Mouse (Mus musculus) right cerebral cortex, adult 18-20 months (tissue): ENCODE measurements around the gene Hoxb8.

Experiments used
- DNase-seq: peaks from one replicate; pipeline ENCODE4 v3.0.0; 2022; ENCODE audit warnings: mixed read lengths

Hoxb8 gene

DNA sequence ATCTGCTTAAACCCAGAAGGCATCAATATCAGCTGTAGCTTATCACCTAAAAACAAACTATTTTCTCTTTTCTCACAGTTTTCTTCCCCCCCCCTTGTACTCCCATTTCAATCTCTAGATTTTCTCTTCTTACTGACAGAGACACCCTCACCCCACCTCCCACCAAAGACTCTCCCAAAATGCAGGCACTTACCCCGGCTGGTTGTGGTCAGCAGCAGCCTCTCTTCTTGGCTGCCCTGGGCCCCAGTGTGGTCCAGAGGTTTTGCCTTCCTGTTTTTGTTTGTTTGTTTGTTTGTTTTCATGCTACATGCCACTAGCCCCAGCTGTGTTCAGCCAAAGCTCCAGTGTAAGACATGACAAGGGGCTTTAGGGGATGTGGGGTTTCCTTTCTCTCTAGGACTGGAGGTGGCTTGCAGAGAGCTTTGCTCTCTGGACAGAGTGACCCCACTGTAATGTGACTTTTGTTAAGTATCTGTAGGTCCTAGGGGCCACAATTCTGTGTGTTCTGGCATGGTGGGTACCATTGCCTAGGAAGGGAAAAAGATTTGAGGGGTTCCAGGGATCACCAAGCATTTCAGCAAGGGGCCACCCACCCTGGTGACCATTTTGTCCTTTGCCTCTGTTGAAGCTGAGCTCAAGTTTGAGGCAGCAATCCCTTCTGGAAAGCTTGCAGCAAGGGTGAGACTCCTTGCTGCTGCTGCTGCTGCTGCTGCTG lies 13.5 kb upstream of the Hoxb8 start:
- DNase-seq = no peak

DNA sequence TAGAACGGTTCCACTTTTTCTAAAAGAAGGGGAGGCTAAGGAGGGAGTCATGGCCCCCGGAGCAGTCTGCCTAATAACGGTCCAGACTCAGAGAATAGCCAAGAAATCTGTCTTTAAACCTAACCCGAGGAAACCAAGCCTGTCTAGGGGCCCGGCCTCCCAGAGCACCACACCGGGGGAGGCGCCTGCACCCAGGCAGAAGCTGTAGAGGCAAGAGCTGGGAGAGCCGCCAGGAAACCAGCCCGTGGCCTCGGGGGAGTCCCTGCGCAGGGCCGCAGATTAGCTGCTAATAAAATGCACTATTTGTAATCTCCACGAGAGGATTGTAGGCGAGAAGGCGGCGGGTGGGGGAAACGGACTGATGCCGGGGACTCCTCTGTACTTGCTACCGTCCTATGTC lies 11.8 kb upstream of the Hoxb8 start:
- no peak for DNase-seq

DNA sequence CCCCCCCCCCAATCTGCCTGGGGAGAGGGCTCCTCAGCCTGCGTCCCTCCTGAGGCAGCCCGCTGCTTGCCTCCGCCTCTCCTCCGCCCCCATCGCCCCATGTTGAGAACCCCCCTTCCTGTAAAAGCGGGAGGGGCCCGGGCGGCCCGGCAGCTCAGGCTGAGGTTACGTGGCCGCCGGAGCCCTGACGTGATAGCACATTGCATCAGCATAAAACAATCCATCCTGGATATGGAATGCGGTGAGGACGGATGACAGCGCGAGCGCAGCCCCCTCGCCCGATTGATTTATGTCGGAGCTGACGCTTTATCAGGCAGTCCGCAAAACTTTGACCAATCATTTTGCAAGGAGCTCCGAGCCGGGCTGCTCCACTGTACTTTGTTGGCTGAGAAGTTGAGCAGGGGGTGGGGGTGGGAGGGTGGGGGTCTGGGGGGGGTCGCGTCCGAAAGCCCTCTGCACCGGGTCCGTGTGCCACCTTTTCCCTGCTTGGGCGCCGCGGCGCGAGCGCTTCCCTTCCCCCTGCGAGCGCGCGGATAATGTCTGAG lies 10.6 kb upstream of the Hoxb8 start, which contains the start of gene Hoxb9:
TSS of gene Hoxb9 (plus strand) at position 462 of the 545 bp plus-strand sequence.
- no peak for DNase-seq

DNA sequence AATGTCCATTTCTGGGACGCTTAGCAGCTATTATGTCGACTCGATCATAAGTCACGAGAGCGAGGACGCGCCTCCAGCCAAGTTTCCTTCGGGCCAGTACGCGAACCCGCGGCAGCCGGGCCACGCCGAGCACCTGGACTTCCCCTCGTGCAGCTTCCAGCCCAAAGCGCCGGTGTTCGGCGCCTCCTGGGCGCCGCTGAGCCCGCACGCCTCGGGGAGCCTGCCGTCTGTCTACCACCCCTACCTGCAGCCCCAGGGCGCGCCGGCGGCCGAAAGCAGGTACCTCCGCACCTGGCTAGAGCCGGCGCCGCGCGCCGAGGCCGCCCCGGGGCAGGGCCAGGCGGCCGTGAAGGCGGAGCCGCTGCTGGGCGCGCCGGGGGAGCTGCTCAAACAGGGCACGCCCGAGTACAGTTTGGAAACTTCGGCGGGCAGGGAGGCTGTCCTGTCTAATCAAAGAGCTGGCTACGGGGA lies 10.1 kb upstream of the Hoxb8 start:
- no peak for DNase-seq

DNA sequence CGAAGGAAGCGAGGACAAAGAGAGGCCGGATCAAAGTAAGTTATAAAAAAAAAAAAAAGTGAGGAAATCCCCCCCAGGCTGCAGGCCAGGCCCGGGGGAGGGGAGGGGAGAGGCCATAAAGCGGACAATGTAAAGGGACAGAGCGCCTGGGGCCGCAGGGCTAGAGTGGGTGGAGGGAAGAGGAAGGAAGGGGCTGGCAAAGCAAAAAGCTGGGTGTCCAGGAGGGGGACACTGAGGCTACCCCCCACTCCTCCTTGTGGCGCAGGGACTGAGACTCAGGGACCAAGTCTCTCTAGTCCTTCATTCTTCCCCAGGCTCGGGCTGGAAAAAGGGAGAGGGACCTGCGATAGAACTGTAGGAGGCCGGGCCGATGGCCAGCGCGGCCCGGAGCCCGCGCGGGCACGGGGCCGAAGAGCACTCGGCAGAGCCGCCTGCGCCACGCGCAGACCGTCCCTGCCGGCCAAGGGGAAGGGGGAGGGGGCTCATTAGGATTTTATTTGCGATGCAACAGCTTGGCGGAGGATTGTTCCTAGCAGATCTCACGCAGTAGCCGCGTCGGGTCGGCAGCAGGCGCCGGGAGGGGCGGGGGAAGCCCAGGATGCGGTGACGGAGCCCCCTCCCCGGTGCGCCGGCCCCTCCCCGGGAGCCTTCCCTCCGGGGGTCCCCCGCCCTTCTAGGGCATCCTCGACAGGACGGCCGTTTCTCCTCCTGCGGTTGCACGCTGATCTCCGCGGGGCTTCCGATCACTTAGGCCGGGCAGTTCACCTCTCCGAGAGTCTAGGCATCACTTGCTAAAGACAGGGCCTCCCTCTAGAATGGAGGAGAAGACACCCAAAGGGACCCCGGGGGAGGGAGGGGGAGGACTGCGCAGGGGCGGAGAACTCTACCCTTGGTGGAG lies 9.4 kb upstream of the Hoxb8 start:
- DNase-seq = no peak

DNA sequence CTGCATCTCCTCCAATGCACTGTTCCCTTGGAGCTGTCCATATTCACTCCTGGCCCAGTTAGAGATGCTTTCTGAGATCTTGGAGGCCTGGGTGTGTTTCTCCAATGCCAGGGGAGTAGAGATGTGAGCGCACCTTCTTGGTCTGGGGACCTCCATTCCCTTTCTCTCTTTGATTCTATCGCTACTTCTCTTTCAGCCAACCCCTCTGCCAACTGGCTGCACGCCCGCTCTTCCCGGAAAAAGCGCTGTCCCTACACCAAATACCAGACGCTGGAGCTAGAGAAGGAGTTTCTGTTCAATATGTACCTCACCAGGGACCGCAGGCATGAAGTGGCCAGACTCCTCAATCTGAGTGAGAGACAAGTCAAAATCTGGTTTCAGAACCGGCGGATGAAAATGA lies 7.3 kb upstream of the Hoxb8 start:
- no peak for DNase-seq

DNA sequence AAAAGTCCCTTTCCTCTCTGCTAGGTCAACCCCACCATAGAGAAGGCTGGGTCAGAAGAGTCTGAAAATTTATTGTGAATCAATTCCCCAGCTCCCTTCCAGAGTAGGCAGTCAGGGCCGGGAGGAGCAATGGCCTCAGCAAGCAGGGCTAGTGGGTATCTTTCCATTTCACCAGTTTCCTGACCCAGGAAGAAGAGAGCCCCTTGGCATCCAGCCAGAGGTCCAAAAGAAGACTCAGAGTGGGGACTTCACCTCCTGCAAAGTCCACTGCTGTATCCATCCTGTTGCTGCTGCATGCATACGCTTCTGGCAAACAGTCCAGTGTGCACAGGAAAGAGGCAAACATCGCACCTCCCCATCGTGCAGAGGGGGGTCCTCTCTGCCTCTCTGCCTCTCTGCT lies 5.8 kb upstream of the Hoxb8 start:
- no peak for DNase-seq

DNA sequence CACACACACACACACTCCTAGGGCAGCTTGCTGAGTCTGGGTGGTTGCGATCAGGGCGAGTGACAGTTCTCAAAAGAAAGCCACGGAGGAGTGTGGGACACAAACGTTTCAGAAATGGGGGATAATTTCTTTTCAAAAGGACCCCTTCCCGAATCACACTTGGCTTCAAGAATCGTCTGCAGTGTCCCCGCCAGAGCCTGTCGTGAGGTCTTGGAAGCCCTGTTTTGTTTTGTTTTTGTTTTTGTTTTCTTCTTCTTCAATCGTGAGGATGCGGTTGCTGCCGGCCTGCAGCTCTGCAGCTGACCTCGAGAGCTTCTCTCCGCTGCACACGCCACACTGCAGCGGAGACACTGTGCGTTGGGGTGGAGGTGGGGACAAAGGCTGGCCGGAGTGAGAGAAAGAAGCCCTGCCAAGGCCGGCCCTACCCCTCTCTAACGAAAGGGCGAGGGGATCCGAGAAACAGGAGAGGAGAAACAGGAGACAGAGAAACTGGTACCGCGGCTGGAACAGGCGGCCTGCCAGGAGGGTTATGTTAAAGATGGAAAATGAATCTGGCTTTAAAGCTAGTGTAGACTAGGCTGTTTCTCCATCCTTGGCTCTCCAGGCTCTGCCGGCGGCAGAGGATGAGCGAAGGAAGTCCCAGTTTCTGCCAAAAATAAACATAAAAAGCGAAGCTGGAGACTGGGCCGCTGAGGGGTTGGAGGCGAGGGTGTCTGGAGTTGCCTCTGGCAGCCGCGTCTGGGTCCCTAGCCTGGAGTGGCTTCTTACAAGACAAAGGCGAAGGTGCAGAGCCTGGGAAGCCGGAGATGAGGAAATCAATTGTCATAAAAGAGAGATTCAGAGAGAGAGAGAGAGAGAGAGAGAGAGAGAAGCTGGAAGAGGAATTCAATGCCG lies 4.3 kb upstream of the Hoxb8 start:
- DNase-seq = no peak

DNA sequence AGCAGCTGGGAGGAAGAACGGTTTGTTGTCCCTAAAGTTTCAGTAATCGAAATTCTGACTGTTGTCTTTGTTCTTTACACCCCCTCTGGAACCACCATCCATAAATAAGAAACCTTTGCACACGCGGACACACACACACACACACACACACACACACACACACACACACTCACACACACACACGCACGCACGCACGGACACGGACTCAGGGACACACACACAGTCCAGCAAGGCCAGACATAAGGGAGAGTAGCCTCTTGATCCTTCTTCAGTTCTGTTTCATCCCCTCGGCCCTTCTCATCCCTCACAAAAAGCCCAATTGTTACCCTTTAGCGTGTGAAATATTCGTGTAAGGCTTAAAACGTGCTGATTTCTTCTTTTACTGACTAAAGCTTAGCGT lies 3.4 kb upstream of the Hoxb8 start:
- no peak for DNase-seq

DNA sequence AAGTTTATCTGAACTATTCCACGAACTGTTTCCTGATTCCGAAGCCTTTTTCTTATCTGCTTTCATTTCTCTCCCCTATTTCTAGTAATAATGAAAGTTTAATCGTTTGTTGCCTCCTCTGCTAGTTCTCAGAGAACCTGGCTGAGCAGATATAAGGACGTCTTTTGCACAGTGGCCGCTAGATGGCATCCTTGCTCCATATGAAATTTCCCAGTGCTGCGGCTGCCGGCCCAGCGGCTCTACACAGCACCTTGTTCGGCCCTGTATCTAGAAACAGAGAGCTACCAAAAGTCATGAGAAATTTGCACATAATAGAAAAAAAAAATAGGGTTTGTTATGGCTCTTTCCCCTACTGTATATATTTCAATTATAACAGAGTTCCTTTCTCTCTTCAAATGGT lies 2.9 kb upstream of the Hoxb8 start:
- DNase-seq = peak; percentile 78

DNA sequence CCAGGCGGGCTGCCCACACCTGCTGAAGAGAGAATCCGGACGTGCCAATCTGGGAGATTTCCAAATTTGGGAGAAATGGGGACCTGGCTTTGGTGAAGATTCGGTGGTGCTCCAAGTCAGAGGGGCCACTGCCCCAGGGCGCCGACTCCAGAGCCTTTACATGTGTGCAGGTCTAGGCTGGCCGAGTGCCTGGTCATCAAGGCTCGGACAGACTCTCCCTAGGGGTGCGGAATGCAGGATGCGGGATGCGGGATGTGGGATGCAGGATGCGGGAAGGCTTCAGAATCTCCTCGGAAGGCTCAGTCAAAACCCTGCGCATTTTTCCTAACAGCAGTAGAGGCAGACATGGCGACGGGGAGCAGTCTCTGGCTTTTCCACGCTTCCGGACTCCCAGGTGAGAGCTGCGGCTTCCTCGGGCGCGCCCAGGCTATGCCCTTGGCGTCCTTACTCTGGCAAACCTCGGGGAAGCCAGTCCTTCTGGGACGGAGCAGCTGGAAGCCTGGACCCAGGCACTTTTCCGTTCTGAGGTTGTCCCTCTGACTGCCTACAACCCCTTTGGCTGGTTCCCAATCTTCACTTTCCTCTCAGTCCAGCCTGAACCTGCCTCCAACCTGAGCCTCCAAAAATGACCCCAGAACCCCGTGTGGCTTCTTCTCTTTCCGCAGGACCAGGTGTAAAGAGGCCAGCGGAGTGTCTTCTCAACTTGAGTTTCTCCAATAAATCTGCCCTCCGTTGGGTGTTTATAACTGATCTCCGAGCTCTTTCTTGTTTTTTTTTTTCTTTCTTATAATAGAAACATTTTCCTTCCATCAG lies 2.1 kb upstream of the Hoxb8 start:
- no peak for DNase-seq

DNA sequence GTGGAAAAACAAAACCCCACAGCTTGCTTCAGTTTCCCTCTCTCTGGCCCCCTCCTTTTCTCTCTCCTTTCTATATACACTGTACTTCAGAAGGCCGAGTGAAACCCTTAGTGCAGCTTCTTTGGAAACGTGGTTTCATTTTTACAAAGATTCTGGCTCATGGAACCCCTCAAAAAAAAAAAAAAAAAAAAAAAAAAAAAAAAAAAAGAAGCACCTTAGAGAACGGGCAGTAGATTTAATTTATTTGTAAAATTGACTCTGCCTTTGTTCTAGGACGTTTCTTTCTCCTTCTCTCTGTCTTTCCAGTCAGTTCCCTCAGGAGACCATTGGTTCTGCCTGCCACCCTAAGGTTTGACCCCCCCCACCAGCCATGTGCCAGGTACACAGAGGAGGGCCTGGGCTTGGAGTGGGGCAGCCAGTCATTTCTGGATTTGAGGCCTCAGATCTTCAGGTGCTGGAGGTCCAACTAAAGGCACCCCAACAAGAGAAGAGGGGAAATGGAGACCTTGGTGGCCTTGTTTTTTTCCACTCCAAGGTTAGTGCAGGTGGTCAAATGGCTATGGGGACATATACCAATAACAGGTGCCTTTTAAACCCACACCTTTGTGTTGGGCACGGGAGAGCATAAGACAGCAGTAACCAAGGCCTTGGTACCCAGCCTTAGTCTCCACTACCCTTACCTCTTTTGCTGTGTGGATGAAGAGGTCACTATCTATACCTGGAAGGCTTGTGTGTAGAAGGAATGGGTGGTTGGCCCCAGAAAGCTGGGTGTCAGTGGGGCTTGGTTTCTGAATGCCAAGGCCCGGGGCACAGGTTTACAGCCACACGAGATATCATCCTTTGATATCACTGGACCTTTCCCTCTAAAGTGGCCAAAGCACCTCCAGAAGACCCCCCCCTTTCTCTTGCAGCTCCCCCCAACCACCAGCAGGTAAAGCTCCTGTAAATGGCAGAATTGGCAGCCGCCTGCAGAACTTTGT lies 1.0 kb upstream of the Hoxb8 start:
- no peak for DNase-seq

DNA sequence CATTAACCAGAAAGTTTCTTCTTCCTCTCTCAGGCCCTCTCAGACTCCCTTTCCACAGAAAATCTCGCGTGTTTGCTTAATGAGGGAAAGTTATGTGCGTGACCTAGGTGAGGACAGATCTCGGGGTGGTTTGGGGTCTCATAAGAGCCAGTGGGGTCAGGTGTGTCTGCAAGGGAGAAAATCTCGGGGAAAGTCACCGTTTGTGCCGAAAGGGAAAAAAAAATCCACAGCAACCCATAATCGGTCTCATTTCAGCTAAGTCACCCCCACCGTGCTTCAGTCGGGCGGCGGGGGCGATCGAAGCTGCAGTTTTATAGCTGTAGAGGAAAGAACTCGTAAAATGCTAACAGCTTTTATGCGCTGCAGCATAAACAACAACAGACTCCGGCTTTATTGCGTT lies 309 bp upstream of the Hoxb8 start:
- DNase-seq = no peak

DNA sequence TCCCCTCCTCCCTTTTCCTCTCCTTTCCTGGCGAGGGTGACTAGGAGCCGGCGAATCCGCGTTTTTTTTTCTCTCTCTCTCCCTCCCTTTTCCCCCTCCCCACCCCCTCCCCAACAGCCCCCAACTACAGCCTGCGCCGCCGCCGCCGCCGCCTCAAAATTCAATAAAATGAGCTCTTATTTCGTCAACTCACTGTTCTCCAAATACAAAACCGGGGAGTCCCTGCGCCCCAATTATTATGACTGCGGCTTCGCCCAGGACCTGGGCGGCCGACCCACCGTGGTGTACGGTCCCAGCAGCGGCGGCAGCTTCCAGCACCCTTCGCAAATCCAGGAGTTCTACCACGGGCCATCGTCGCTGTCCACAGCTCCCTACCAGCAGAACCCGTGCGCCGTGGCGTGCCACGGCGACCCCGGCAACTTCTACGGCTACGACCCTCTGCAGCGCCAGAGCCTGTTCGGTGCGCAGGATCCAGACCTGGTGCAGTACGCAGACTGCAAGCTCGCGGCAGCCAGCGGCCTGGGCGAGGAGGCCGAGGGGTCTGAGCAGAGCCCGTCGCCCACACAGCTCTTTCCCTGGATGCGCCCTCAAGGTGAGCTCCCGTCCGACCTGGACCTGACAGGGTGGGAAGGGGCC lies 1.2 kb downstream of the Hoxb8 start:
- DNase-seq = no peak

DNA sequence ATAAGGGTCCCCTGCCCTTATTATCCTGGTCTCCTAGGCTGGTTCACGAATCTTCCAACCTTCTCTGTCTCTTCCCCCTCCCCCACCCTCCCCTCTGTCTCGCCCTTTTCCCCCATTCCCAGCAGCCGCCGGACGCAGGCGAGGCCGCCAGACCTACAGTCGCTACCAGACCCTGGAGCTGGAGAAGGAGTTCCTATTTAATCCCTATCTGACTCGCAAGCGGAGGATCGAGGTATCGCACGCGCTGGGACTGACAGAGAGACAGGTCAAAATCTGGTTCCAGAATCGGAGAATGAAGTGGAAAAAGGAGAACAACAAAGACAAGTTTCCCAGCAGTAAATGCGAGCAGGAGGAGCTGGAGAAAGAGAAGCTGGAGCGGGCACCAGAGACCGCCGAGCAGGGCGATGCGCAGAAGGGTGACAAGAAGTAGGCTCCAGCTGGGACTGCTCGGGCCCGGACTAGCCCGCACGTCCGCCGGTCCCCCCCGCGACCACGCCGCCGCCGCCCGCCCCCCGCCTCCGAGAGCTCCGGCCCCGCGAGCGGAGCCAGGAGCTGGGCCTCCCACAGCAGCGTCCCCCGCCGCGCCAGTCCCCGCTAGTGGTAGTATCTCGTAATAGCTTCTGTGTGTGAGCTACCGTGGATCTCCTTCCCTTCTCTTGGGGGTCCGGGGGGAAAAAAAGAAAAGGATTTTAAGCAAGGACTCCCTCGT lies 2.5 kb downstream of the Hoxb8 start:
- no peak for DNase-seq

DNA sequence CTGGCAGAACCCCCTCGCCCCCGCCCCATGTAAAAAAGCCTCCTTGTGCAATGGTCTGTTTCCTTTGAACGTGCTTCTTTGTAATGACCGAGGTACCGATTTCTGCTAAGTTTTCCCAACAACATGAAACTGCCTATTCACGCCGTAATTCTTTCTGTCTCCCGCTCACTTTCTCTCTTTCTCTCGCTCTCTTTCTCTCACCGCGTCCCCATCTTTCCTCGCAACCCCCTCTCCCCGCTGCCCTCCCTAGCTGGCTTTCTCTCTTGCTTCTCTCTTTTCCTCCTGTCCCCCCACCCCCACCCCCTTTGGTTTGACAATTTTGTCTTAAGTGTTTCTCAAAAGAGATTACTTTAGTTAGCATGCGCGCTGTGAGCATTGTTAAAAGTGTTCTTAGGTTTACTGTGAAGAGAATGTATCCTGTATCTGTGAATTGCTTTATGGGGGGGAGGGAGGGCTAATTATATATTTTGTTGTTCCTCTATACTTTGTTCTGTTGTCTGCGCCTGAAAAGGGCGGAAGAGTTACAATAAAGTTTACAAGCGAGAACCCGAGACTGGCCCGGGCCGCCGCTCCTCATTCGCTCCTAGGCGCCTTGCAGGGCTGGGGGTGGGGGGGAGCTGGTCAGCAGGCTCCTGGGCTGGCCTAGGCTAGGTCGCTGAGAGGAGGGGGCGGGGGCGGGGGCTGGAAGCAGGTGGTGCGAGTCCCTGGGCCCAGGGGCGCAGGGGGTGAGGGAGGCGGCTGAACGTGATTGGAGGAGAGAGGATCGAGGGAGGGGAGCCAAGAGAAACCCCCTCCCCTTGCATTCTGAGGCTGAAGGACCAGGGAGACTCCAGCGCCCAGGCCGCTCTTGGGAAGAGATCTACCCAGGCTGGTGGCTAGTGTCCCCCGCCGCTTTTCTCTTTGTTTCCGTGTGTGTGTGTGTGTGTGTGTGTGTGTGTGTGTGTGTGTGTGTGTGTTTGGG lies 3.3 kb downstream of the Hoxb8 start:
- DNase-seq = no peak

DNA sequence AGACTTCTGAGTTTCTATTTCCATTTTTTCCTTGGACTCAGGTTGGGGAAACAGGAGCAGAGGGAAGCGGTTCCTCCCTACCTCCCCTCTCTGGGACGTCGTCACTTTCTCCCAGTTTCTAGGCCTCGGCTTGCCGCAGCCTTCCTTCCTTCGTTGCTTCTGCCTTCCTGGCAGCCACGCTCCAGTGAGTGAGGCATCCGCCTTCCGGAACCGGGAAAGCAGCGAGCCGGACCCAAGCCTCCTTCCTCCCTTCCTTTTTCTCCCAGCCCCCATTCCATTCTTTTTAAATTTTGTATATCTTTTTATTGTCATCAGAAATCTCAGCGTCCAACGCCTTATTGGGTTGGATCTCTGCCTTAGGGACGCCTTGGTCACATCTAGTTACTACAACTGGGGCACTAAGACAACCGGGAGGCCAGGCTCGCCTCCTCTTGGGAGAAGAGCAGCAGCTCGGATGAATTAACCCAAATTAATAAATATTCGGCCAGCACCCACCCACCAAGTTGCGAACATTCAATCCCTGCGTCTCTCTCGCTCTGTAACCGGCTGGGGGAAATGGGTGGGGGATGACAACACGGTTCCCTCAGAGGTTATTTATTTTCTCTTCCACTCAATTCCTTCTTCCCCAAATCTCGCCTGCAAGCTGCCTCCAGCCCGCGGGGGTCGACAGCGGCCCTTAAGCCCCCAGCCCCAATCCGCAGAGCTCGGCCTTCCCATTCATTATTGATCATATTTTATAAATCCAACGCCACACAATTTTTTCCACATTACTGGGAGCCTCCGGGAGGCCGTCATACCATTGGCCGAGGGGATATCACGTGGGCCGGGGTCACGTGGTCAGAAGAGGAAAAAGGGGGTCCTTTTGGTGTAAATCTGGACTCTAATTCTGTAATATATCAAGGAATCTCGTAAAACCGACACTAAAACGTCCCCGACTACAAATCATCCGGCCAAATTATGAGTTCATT lies 4.3 kb downstream of the Hoxb8 start, which contains the start of gene Hoxb7:
TSS of gene Hoxb7 (plus strand) at position 853 of the 968 bp plus-strand sequence.
- no peak for DNase-seq
